Mouse (Mus musculus): ENCODE data around the gene Nxnl2.

GRCm38 (mm10) chr13:51208378-51209100 lies 37.7 kb downstream of the Nxnl2 start:
- TF ChIP-seq CTCF (IDR thresholded peaks at IDR 0.05; ENCODE audit: low read depth, low read length) (no peak), POLR2A (IDR thresholded peaks at IDR 0.05; ENCODE audit: borderline replicate concordance, low read depth, low read length) (no peak)
